Mouse (Mus musculus) embryonic fibroblast, embryonic 13.5 days (primary cell): ENCODE measurements around the gene Mmp25. TPM values are rescaled to one million over a fixed set of nuclear protein-coding genes. Genes with fewer than 3 reads are reported as not detected.
A peak's percentile ranks its signal among the peaks of the same experiment; 100 is the strongest.
"Not testable (repeated sequence)": the region's sequence is repeated elsewhere in the genome, so short reads cannot be mapped to it uniquely, and the experiment has no call there.

Experiments used
- H3K27ac ChIP-seq: 2 replicates; pipeline ENCODE4 v1.5.1; 2012; ENCODE audit warnings: low read length, control low read depth, inconsistent platforms; ENCODE audit not compliant: insufficient read depth
- H3K4me1 ChIP-seq: 2 replicates; pipeline ENCODE4 v1.6.1; 2011; ENCODE audit warnings: low read length; ENCODE audit not compliant: control insufficient read depth, insufficient read depth
- H3K4me3 ChIP-seq: 2 replicates; pipeline ENCODE4 v1.5.1; 2011; ENCODE audit warnings: mild to moderate bottlenecking, control low read depth, low read length; ENCODE audit not compliant: insufficient read depth
- CTCF ChIP-seq: IDR thresholded peaks from 2 replicates; pipeline ENCODE4 v1.5.1; 2011; ENCODE audit warnings: mild to moderate bottlenecking, control low read depth, low read length, moderate library complexity, borderline replicate concordance; ENCODE audit not compliant: insufficient read depth
- POLR2A ChIP-seq: IDR thresholded peaks from 2 replicates; pipeline ENCODE4 v1.6.1; 2011; ENCODE audit warnings: low read depth, mild to moderate bottlenecking, control low read depth, low read length, moderate library complexity
- polyA plus RNA-seq: library from polyadenylated mRNA; stranded (reverse); fragments of >200 nt; gene quantifications from 2 replicates; pipeline ENCODE4 v1.2.4, GENCODE M21; 2011; ENCODE audit warnings: low read depth; ENCODE audit not compliant: missing spikeins, insufficient read length

Gene Mmp25
- polyA plus RNA-seq, 1 experiment, result 0.30 TPM

DNA sequence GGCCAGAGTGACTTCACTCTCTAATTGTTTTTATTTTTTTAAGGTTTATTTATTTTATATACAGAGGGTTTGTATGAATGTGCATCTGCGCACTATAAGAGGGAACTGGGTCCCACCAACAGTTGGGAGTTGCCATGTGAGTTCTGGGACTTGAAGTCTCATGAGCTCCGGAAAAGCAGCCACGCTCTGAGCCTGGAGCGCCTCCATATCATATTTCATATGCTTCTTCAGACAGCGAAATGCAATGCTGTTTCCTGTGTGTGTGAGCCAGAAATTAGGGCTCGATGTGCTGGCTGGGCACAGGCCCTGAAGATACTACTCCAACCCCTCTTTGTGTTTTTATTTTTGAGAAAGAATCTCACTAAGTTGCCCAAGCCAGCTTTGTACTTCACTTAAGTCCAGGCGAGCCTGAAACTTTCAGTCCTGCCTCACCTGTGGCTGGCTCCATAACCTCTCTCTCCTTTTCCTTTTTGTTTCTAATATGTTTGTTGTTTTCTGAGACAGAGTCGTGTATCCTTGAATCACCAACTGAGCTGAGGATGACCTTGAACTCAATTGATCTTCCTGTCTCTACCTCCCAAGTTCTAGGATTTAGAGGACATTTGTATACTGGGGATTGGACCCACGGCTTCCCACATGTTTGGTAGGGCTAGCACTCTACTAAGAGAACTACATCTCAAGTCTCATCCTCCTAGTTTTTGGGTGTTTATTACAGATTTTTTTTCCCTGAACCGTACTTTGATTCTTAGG, 43.1 kb downstream of the Mmp25 start:
- H3K27ac ChIP-seq, result no peak overlapping the region
- H3K4me3 ChIP-seq, result no peak overlapping the region
- no peak for TF ChIP-seq CTCF
- no peak for TF ChIP-seq POLR2A
- H3K4me1 ChIP-seq, result no peaks in the 10 kb centered on the region

DNA sequence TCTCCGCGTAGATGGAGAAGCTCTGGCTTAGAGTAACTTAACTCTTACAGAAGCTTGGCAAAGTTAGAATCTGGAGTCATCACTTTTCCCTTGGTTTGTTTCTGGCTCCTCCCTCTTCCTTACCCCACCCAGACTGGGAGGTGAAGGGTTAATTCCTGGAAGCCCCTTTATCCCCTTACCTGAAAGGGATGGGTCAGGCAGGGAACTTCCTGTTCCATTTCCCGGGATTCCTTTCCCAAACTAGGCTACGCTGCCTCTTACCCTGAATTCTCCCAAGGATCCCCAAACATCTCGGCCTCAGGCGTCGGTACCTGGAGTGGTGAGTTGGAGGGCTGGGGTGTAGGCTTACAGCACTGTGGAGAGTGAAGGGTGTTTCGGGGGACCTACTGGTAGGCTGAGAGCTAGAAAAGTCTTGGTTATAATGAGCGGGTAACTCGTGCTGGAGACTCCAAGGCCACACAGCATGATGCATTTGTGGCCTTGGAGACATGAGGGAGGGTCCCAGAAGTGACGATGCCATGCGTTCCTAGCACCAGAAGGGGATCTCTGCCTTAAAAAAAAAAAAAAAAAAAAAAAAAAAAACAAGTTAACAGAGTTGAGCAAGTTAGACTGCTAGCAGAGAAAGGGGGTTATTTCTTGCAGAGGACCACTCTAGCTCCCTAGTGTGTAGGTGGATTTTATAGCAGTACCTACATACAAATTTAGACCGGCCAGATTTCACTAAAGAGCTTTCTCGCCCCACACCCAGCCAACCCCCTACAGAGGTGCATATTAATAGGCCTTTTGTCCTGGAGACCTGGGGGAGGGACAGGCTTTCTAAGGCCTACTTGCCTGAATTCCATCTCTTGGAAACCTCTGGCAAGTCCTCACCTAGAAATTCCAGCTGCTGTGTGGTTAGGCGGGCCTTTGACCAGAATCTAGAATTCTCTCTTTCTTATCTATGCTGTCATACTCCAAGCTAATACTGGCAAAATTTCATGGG, 44.1 kb downstream of the Mmp25 start, which contains the start of gene Zscan10:
Zscan10 (plus strand) TSS at position 216 of the 982 bp plus-strand sequence.
- no peak for TF ChIP-seq CTCF
- no peak for TF ChIP-seq POLR2A
- no peaks in the 10 kb centered on the region for H3K4me1 ChIP-seq
- no peak within 1 kb of the TSS for H3K27ac ChIP-seq
- no peak within 1 kb of the TSS for H3K4me3 ChIP-seq

DNA sequence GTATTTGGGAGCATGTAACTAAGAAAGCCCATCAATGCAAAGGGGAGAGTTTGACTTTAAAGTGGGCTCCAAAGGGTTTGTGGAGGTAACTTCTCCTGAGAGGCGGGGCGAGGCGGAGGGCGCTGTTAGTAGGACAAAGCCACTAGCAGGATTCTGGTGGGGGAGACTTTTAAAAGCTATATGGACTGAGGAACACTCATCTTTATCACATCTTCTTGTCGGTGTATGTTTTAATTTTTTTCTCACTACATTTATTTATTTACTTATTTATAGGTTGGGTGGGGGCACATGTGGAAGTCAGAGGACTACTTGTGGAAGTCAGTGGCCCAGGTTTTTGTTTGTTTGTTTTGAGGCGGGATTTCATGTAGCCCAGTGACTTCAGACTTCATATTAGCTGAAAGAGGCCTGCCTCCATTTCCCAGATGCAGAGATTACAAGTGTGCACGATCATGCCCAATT, 45.4 kb downstream of the Mmp25 start:
- no peak for TF ChIP-seq CTCF
- TF ChIP-seq POLR2A, result no peak
- Histone ChIP-seq H3K4me3 (peak overlapping the region; percentile 34), H3K4me1 (no peaks in the 10 kb centered on the region)

DNA sequence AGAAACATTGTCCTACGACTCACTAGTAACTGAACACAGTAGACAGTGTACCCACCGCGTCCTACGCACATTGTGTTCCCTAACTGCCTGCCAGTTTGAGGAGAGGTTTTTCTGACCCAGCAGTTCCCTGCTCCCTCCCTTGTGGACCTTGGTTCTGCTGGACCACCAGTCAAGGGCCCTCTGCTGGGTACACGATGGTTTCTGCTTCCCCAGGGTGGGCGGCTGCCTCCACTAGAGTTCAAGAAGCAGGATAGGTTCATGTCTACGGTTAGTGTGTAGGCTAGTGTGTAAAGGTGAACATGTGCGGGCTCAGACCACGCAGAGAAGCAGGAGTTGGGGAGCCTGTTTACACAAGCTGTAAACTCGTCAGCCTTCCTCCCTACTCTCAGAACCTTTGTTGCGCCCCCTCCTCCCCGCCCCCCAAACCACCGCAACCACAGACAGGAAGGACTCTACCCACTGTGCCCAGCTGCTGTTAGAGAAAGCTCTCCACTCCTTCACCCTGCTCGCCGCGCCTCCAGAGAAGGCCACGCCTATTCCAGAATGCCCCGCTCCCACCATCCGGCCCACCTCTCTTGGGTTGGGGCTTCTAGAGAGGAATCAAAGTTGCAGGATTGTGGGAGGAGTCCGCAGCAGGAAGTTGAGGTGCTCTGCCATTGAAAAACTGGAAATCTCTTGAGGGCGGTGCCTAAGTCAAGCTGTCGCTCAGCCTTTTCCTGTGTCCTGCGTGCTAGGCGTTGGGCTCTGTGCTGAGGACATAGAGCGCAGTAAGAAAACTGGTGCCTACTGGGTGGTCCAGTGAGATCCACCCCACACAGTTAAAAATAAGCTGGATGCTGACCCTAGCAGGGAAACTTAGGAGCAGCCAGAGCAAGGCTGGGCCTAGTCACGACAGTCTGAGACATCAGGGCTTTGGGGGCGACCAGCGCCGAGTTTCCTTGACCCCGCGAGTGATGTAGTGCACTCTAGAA, 46.2 kb downstream of the Mmp25 start, which contains the start of gene Zfp13:
Zfp13 (minus strand) TSS at position 906 of the 971 bp plus-strand sequence.
- TF ChIP-seq CTCF (no peak), POLR2A (peak; percentile 96)
- Histone ChIP-seq H3K4me1 (no peaks in the 10 kb centered on the region), H3K27ac (peak within 1 kb of the TSS; percentile 27; the same call in 1 of the 2 replicates), H3K4me3 (peak within 1 kb of the TSS; percentile 40)

More for the DNA sequence above, 45.4 kb downstream of the Mmp25 start:
- H3K27ac ChIP-seq, result 0 out of 2 replicates have a peak overlapping the region, but pooled peaks have one; percentile 27

DNA sequence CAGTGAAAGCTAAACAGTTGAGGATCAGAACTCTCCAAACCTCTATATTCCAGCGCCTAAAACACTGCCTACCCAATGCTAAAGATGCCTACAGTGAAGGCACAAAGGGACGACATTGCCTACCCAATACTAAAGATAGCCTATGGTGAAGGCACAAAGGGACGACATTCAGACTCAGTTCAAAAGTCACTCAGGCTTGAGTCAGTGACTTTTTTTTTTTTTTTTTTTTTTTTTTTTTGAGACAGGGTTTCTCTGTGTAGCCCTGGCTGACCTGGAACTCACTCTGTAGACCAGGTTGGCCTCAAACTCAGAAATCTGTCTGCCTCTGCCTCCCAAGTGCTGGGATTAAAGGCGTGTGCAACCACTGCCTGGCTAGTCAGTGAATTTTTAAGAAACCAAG, 49.9 kb downstream of the Mmp25 start:
- H3K4me3 ChIP-seq, result not testable (repeated sequence)

DNA sequence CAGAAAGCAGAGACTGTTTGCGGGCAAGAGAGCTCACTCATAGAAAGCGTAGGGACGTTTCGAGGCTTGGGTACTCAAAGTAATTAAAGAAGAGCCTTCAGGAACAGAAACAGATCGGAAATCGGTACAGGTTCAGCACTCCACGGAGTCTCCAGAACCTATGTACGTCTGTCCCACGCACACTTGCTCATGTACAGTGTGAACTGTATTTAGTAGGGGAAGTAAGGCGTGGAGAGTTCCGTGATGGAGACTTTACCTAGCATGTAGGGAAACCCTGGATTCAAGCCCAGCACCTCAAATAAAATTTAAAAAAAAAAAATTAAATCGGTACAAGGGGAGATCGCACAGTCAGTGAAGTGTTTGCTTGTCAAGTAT, 52.2 kb downstream of the Mmp25 start:
- 0 out of 2 replicates have a peak overlapping the region, but pooled peaks have one; percentile 23 for H3K27ac ChIP-seq
- TF ChIP-seq CTCF, result no peak
- TF ChIP-seq POLR2A, result no peak

More for the DNA sequence above, 49.9 kb downstream of the Mmp25 start:
- H3K4me1 ChIP-seq, H3K27ac ChIP-seq: not testable (repeated sequence)

DNA sequence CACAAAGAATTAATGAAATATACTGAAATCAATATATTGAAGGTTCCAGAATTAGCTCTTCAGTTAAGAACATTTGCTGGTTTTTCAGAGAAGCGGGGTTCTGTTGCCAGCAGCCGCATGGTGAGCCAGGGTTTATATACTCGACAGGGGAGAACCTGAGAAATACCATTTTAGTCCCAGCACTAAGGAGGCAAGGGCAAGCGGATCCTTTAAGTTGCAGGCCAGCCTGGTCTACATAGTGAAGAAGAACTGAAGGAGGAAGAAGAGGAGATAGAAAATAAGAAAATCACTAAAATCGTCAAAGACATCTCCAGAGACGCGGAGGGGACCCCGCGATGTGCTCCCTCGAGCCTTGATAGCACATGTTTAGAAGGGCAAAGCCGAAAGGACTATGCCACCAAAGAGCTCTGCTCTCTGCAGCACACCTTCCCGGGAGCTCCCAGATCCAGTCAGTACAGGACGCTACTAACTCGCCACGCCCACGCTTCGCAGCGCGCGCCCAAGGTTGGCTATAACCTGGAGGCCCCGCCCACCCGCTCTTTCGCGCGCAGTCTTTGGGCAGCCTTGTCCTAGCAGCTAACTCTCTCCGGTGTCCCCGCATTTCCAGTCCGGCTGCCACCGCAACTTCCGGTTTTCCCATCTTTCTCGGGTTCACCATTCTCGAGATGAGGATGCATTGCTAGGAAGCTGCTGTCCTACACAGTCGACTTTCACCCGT, 52.7 kb downstream of the Mmp25 start:
- peak overlapping the region; percentile 43 for H3K4me3 ChIP-seq
- TF ChIP-seq POLR2A, result peak; percentile 84
- no peak for TF ChIP-seq CTCF
- H3K27ac ChIP-seq, result 0 out of 2 replicates have a peak overlapping the region, but pooled peaks have one; percentile 23
- 0 out of 2 replicates have a peak, but pooled peaks cover 2% of the 10 kb centered on the region for H3K4me1 ChIP-seq

More for the DNA sequence above, 52.2 kb downstream of the Mmp25 start:
- Histone ChIP-seq H3K4me3 (peak overlapping the region; percentile 43), H3K4me1 (0 out of 2 replicates have a peak, but pooled peaks cover 2% of the 10 kb centered on the region)

DNA sequence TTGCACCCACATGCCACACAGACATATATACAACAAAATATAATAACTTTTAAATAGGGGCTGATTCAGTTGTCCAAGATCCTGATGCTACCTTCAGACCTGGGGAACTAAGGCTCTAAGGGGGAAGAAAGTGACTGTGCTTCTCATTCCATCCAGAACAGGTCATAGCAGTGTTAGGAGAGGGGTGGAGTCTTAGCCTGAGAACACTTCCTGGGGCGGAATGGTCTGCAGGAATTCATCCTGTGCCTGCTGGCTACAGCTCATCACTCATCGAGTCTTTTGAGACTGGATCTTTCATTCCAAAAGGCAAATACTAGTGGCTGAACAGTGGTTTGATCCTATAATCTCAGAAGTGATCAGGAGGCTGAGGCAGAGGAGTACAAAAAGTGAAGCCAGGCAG, 57.8 kb downstream of the Mmp25 start:
- TF ChIP-seq CTCF (no peak), POLR2A (no peak)
- Histone ChIP-seq H3K4me1 (0 out of 2 replicates have a peak, but pooled peaks cover 2% of the 10 kb centered on the region), H3K4me3 (no peak overlapping the region), H3K27ac (no peak overlapping the region)
